18 mouse cellular contexts compared by ENCODE assay signal in the genomic region with DNA sequence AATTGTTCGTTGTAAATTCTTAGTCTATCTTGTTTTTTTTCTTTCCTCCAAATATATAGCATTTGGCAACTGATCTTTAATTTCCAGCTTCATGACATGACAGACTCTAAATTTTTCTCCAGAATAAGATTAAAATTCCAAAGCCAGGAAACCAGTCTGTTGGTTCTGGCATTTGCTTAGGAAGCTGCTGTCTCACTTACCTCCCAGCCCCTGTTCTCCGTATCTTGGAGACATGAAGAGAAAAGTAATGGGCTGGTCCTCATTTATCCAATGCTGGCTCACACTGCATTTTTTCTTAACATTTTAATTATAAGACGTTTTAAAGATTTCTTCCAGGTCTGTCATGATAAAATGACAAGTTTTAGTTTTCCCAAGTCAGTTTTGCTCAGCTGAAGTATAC.
"Had no signal": no experiment of that assay in that cellular context is flagged by ENCODE, and none has a peak within 500 bp of the region (broad histone marks: within the 10 kb centered on the region; RNA-seq: fewer than 3 reads in every experiment).

No protein-coding gene starts in this region.

- DNase-seq: lung, embryonic 14.5 days; lung, postnatal 10 days; lung, postnatal 4 days; midbrain, embryonic 14.5 days; retina, postnatal 1 day; right cerebral cortex, adult 18-20 months; right cerebral cortex, postnatal 25 days; right cerebral cortex, postnatal 4 days; spleen, adult 18-20 months; thymus, adult 18-20 months; thymus, postnatal 14 days; thymus, postnatal 36 days had no signal

- H3K27me3 ChIP-seq: midbrain, embryonic 12.5 days; neural tube, embryonic 13.5 days; neural tube, embryonic 15.5 days had no signal

- H3K9ac ChIP-seq: lung, embryonic 14.5 days; midbrain, embryonic 12.5 days; neural tube, embryonic 13.5 days; neural tube, embryonic 15.5 days had no signal

- H3K9me3 ChIP-seq: midbrain, embryonic 10.5 days; midbrain, embryonic 12.5 days; neural tube, embryonic 13.5 days; neural tube, embryonic 15.5 days had no signal

- H3K27ac ChIP-seq: midbrain, embryonic 10.5 days; midbrain, embryonic 12.5 days; neural tube, embryonic 13.5 days; neural tube, embryonic 15.5 days had no signal

- H3K4me1 ChIP-seq: midbrain, embryonic 10.5 days; midbrain, embryonic 12.5 days; neural tube, embryonic 13.5 days; neural tube, embryonic 15.5 days had no signal

- H3K4me2 ChIP-seq: lung, embryonic 14.5 days; midbrain, embryonic 12.5 days; neural tube, embryonic 13.5 days; neural tube, embryonic 15.5 days had no signal

- H3K4me3 ChIP-seq: midbrain, embryonic 10.5 days; midbrain, embryonic 12.5 days; myocyte; neural tube, embryonic 13.5 days; neural tube, embryonic 15.5 days had no signal

- H3K36me3 ChIP-seq: midbrain, embryonic 10.5 days; midbrain, embryonic 12.5 days; neural tube, embryonic 13.5 days; neural tube, embryonic 15.5 days had no signal

- ATAC-seq: midbrain, embryonic 16.5 days had no signal
